Mouse (Mus musculus) kidney, adult 2 months (tissue): ENCODE data around the gene BC107364. TPM values are rescaled to one million over a fixed set of nuclear protein-coding genes. Genes with fewer than 3 reads are reported as not detected.
"Not testable (repeated sequence)": the region's sequence is repeated elsewhere in the genome, so short reads cannot be mapped to it uniquely, and the experiment has no call there.

Source experiments
- DNase-seq: peaks from one replicate; pipeline ENCODE4 v3.0.0; 2021
- H3K27ac ChIP-seq: fragments of 200-500 bp; 2 replicates; pipeline ENCODE4 v1.5.1; 2012; ENCODE audit warnings: low read depth, low read length, control low read depth, inconsistent platforms; ENCODE audit not compliant: insufficient read depth
- H3K27me3 ChIP-seq: fragments of 200-500 bp; replicated peaks from 2 replicates; pipeline ENCODE4 v1.6.1; 2012; ENCODE audit warnings: mild to moderate bottlenecking, moderate library complexity, low read length, inconsistent platforms; ENCODE audit not compliant: control insufficient read depth, insufficient read depth
- H3K36me3 ChIP-seq: fragments of 200-500 bp; 2 replicates; pipeline ENCODE4 v1.6.1; 2012; ENCODE audit warnings: mild to moderate bottlenecking, moderate library complexity, low read length, inconsistent platforms; ENCODE audit not compliant: control insufficient read depth, insufficient read depth
- H3K4me1 ChIP-seq: fragments of 200-500 bp; 2 replicates; pipeline ENCODE4 v1.6.1; 2011; ENCODE audit warnings: low read length; ENCODE audit not compliant: control insufficient read depth, insufficient read depth
- H3K4me3 ChIP-seq: fragments of 200-500 bp; 2 replicates; pipeline ENCODE4 v1.5.1; 2011; ENCODE audit warnings: mild to moderate bottlenecking, low read depth, low read length, control low read depth; ENCODE audit not compliant: insufficient read depth
- CTCF ChIP-seq: fragments of 200-500 bp; conservative IDR thresholded peaks from 2 replicates; pipeline ENCODE4 v1.5.1; 2011; ENCODE audit warnings: low read depth, mild to moderate bottlenecking, control low read depth, low read length, moderate library complexity, mixed read lengths; ENCODE audit not compliant: insufficient read depth, insufficient read length
- POLR2A ChIP-seq: fragments of 200-500 bp; IDR thresholded peaks from one replicate; pipeline ENCODE4 v1.6.1; 2011; ENCODE audit warnings: low read depth, low read length, control low read depth
- WGBS: fragments of 180-500 bp; shearing (Covaris S2); methylation state at CpG from one replicate; pipeline ENCODE4 v1.1.7; 2018; 5-methylcytosine and 5-hydroxymethylcytosine counted together
- polyA plus RNA-seq: library from polyadenylated mRNA; depleted of rRNA; stranded (reverse); fragments of >200 nt; gene quantifications from 2 replicates; pipeline ENCODE4 v1.2.3, GENCODE M21; 2012

Gene BC107364
- polyA plus RNA-seq, 1 experiment = 0.14 TPM

- peak; percentile 58 for TF ChIP-seq CTCF
- no peak for TF ChIP-seq POLR2A
- Histone ChIP-seq H3K4me1 (peaks cover 5% of the 10 kb centered on the region; the same call in 1 of the 2 replicates), H3K27me3 (no peaks in the 10 kb centered on the region), H3K27ac (peak overlapping the region; percentile 19; the same call in 1 of the 2 replicates), H3K4me3 (peak overlapping the region; percentile 61), H3K36me3 (no peaks in the 10 kb centered on the region)
- DNase-seq = peak; percentile 87
- 2% methylated on average over 19 of the region's 19 CpGs for WGBS
Measured at GRCm38 (mm10) chr3:96497451-96498028, 45.4 kb upstream of the BC107364 start.

DNA sequence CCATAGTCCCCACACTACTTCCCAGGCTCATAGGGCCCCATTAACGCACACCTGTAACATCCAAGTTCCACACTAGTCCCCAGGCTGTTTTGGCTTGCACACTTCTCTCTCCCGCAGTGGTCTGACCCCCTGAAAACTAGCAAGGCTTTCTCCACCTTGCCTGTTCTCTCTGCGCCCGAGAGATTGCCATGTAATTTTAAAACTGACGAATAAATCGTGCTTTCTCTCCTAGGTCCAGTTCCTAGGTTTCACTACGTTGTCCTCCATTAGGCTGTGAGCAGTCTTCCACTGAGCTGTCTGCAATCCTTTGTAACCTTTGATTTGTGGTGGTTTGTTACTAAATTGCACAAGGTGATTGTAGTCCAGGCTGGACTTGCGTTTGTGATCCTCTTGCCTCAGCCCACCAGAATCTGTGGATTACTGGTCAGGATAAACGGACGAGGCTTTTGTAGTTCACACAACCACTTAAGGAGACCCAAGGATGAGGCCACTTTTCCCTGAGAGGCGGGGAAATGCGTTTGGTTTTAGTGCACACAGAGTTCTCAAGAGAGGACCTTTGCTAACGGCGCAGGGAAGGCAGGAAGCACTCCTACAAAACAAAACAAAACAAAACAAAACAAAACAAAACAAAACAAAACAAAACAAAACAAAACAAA is 44.6 kb upstream of the BC107364 start:
- H3K27ac ChIP-seq = peak overlapping the region; percentile 19; the same call in 1 of the 2 replicates

DNA sequence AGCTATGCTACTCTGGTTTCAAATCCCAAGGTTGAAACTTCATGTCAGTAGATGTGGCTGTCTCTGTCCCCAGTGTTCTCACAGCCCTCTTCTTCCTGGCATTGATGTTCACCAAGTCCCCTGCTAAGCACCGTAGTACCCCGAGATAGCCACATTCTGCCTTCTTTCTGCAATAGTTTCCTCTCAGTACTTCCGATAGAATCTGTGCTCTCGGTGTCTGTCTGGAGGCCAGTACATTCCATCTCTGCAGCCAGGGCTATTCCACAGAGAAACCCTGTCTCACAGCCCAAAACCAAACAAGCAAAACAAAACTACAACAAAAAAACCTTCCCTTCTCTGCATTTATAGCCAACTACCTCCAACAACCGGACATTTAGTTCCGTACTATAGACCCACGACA is 44.1 kb upstream of the BC107364 start:
- peaks cover 5% of the 10 kb centered on the region; the same call in 1 of the 2 replicates for H3K4me1 ChIP-seq
- no peak for DNase-seq
- no peaks in the 10 kb centered on the region for H3K27me3 ChIP-seq
- no peak overlapping the region for H3K4me3 ChIP-seq
- no peak overlapping the region for H3K27ac ChIP-seq
- H3K36me3 ChIP-seq = no peaks in the 10 kb centered on the region
- TF ChIP-seq CTCF (no peak), POLR2A (no peak)
- WGBS = 71% methylated on average over 7 of the region's 7 CpGs

More for the DNA sequence above, 44.6 kb upstream of the BC107364 start:
- not testable (repeated sequence) for H3K4me1 ChIP-seq, H3K36me3 ChIP-seq, H3K27me3 ChIP-seq
- DNase-seq = peak; percentile 32
- H3K4me3 ChIP-seq = peak overlapping the region; percentile 61
- WGBS = 39% methylated on average over 14 of the region's 14 CpGs

GRCm38 (mm10) chr3:96495490-96496210 is 43.5 kb upstream of the BC107364 start:
- no peak overlapping the region for H3K27ac ChIP-seq
- H3K4me1 ChIP-seq = peaks cover 5% of the 10 kb centered on the region; the same call in 1 of the 2 replicates

GRCm38 (mm10) chr3:96494912-96495311 is 42.8 kb upstream of the BC107364 start:
- TF ChIP-seq CTCF (no peak), POLR2A (no peak)
- 97% methylated on average over 3 of the region's 3 CpGs for WGBS
- Histone ChIP-seq H3K4me3 (no peak overlapping the region), H3K27ac (no peak overlapping the region), H3K36me3 (no peaks in the 10 kb centered on the region), H3K4me1 (peaks cover 5% of the 10 kb centered on the region; the same call in 1 of the 2 replicates), H3K27me3 (no peaks in the 10 kb centered on the region)
- DNase-seq = no peak

More at GRCm38 (mm10) chr3:96495490-96496210, 43.5 kb upstream of the BC107364 start:
- DNase-seq = no peak
- TF ChIP-seq CTCF (no peak), POLR2A (no peak)
- 100% methylated on average over 1 of the region's 1 CpGs for WGBS
- H3K36me3 ChIP-seq = no peaks in the 10 kb centered on the region
- H3K4me3 ChIP-seq = no peak overlapping the region
- no peaks in the 10 kb centered on the region for H3K27me3 ChIP-seq

DNA sequence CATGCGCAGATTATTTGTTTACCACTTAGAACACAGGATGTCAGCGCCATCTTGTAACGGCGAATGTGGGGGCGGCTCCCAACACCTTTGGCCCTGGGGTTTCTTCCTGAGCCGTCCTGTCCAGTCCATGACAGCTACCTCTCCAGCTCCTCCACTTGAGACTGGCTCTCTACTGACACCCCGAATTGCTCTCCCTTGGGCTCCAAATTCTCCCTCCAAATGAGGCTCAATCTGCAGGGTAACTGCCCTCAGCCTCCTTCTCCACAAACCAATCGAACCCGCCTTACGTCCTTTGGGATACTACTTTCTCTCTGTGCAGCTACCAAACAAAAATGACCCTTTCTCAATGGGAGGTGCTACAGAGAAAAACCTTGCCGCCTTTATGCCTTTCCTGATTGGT is 42.4 kb upstream of the BC107364 start:
- 96% methylated on average over 5 of the region's 11 CpGs for WGBS
- H3K36me3 ChIP-seq = not testable (repeated sequence)

DNA sequence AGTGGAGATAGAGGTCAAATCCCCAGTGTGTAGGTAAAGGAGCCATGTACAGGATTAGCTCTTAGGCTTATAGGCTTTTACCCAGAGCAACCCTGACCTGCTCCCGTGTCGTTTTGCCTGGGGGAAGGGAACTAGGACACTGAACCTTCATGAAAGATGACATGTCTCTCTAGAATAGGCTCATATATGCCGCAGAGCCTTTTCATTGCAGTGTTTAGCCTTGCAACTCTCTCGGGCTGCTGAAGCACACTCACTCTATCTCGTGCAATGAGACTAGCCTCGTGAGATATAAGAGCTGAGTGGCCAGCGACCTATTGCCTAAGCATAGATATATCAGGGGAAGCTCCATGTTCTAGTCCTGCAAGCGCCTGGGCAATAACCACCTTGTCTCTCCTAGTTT is 37.5 kb upstream of the BC107364 start:
- H3K4me1 ChIP-seq, H3K27me3 ChIP-seq, H3K4me3 ChIP-seq, DNase-seq, H3K36me3 ChIP-seq: not testable (repeated sequence)
- H3K27ac ChIP-seq = peak overlapping the region; percentile 88
- WGBS = 43% methylated on average over 7 of the region's 8 CpGs

More for the DNA sequence above, 42.4 kb upstream of the BC107364 start:
- not testable (repeated sequence) for H3K4me3 ChIP-seq, H3K4me1 ChIP-seq, H3K27ac ChIP-seq, H3K27me3 ChIP-seq, DNase-seq

- under 1% methylated on average over 9 of the region's 31 CpGs for WGBS
- H3K27ac ChIP-seq = peak overlapping the region; percentile 98
- not testable (repeated sequence) for H3K36me3 ChIP-seq, H3K27me3 ChIP-seq, H3K4me1 ChIP-seq
- peak overlapping the region; percentile 72 for H3K4me3 ChIP-seq
- peak; percentile 12 for DNase-seq
Measured at GRCm38 (mm10) chr3:96488907-96489629, 37.0 kb upstream of the BC107364 start.

- Histone ChIP-seq H3K4me3 (peak overlapping the region; percentile 58), H3K27ac (peak overlapping the region; percentile 99)
- not testable (repeated sequence) for H3K27me3 ChIP-seq, DNase-seq, H3K36me3 ChIP-seq, H3K4me1 ChIP-seq
- WGBS = 0% methylated on average over 6 of the region's 55 CpGs
Measured at GRCm38 (mm10) chr3:96488290-96488906, 36.3 kb upstream of the BC107364 start.
